8 mouse cellular contexts compared by ENCODE assay signal in genomic region chr2:168954835-168955716, GRCm38 (mm10). TPM values are rescaled to one million over a fixed set of nuclear protein-coding genes. Genes with fewer than 3 reads are reported as not detected.
DNase-seq lines count a peak whose midpoint lies in the region; ATAC-seq and TF ChIP-seq lines count a peak whose summit lies in the region.

Zfp64 (minus strand) TSS chr2:168955587.

- under 1% methylated on average over 52 of the region's 52 CpGs for WGBS in cerebellum, adult 2 months
- under 1% methylated on average over 52 of the region's 52 CpGs for WGBS in lung, embryonic 16.5 days

- peak; percentile 96 for DNase-seq in G1E (ENCODE audit: low spot score)
- DNase-seq in cerebellum, adult 2 months: peak; percentile 80 to 86
- peak; percentile 78 for DNase-seq in forelimb bud, embryonic 11.5 days (ENCODE audit: low read depth, low spot score)
- peak; percentile 63 for DNase-seq in layer of hippocampus, adult 9-10 months (ENCODE audit: low spot score)
- DNase-seq in ovary, postnatal 10 days (ENCODE audit: low spot score): peak; percentile 63
- DNase-seq in thymus, postnatal 10 days (ENCODE audit: low spot score in 2 of 2): peak; percentile 87 to 88

- peak; percentile 82 for ATAC-seq in G1E (ENCODE audit: extremely low read depth, insufficient number of reproducible peaks, low FRiP score, poor library complexity, severe bottlenecking)
- ATAC-seq in hematopoietic stem cell, adult 5-6 weeks (replicated peaks in 1 of 2; ENCODE audit: insufficient read depth in 1 of 2, low FRiP score in 2 of 2, low TSS enrichment in 1 of 2, low read depth in 1 of 2, poor library complexity in 2 of 2, severe bottlenecking in 2 of 2): peak; percentile 90 to 91
- ATAC-seq in lung, embryonic 16.5 days (ENCODE audit: low read depth): peak; percentile 95

- no peaks in the 10 kb centered on the region for H3K9me3 ChIP-seq in G1E (replicated peaks)
- no peaks in the 10 kb centered on the region for H3K9me3 ChIP-seq in lung, embryonic 16.5 days (ENCODE audit: control insufficient read depth, low read length)

- H3K4me3 ChIP-seq in G1E (ENCODE audit: low read depth, low read length): peak within 1 kb of the TSS; percentile 96
- H3K4me3 ChIP-seq in cerebellum, adult 2 months (replicated peaks; ENCODE audit: insufficient read depth, low read depth, low read length): peak within 1 kb of the TSS; percentile 78
- H3K4me3 ChIP-seq in lung, embryonic 16.5 days (ENCODE audit: low read length): peak within 1 kb of the TSS; percentile 92

- H3K27me3 ChIP-seq in G1E (ENCODE audit: insufficient read depth, low read length): no peaks in the 10 kb centered on the region
- H3K27me3 ChIP-seq in cerebellum, adult 2 months (ENCODE audit: control insufficient read depth, insufficient read depth, low read length): no peaks in the 10 kb centered on the region
- no peaks in the 10 kb centered on the region for H3K27me3 ChIP-seq in lung, embryonic 16.5 days (ENCODE audit: control insufficient read depth, insufficient read depth, low read depth, low read length)

- H3K4me2 ChIP-seq in lung, embryonic 16.5 days (ENCODE audit: low read depth, low read length): peak within 1 kb of the TSS; percentile 95

- H3K36me3 ChIP-seq in G1E (replicated peaks): peaks cover 63% of the 10 kb centered on the region
- peaks cover 12% of the 10 kb centered on the region for H3K36me3 ChIP-seq in lung, embryonic 16.5 days (ENCODE audit: control insufficient read depth, insufficient read depth, low read length)

- peaks cover 45% of the 10 kb centered on the region for H3K4me1 ChIP-seq in G1E (ENCODE audit: insufficient read depth, low read depth, low read length)
- H3K4me1 ChIP-seq in cerebellum, adult 2 months (ENCODE audit: control insufficient read depth, insufficient read depth, low read length): 0 out of 2 replicates have a peak, but pooled peaks cover 4% of the 10 kb centered on the region
- H3K4me1 ChIP-seq in lung, embryonic 16.5 days (replicated peaks; ENCODE audit: control insufficient read depth, insufficient read depth, low read length): peaks cover 10% of the 10 kb centered on the region

- no peak for TF ChIP-seq CTCF in G1E (IDR thresholded peaks at IDR 0.05; ENCODE audit: low read depth, low read length)
- TF ChIP-seq CTCF in cerebellum, adult 2 months (IDR thresholded peaks at IDR 0.05; ENCODE audit: borderline replicate concordance, insufficient read depth, low read depth, low read length): peak; percentile 60; the same call in 1 of the 2 replicates

- peak within 1 kb of the TSS; percentile 40 for H3K27ac ChIP-seq in cerebellum, adult 2 months (ENCODE audit: insufficient read depth, low read length)
- H3K27ac ChIP-seq in lung, embryonic 16.5 days (ENCODE audit: low read length): peak within 1 kb of the TSS; percentile 93

- TF ChIP-seq POLR2A in cerebellum, adult 2 months (IDR thresholded peaks at IDR 0.05; ENCODE audit: borderline replicate concordance, insufficient read depth, low read length): peak; percentile 49; the same call in 1 of the 2 replicates

- peak within 1 kb of the TSS; percentile 96 for H3K9ac ChIP-seq in lung, embryonic 16.5 days (ENCODE audit: low read length)

RNA-seq across cellular contexts. Expression of gene Zfp64, which starts in this region (rescaled TPM):
- total RNA-seq in G1E (2014; fragmentation: Nextera tagmentation): 65.2 and 66.2 TPM in 2 replicates
- 37.4 and 39.8 TPM in 2 replicates for total RNA-seq in G1E (2017)
- 98.5 and 110 TPM in 2 replicates for polyA plus RNA-seq in G1E (2012)
- 18.6 and 19.8 TPM in 2 replicates for polyA plus RNA-seq in cerebellum, adult 2 months (2012; rRNA removed)
- total RNA-seq in hematopoietic stem cell, adult 5-6 weeks (2017): 24.0 and 35.9 TPM in 2 replicates
- polyA plus RNA-seq in lung, embryonic 16.5 days (2015; fragmentation: Nextera tagmentation; extraction: Ambion mirVana): 29.8 and 31.7 TPM in 2 replicates

Comparison
In these comparisons a context has a peak if more than half of its experiments do, and no peak if none do; other contexts are left out.
1. Peak in every context shown above with its lines: DNase-seq, ATAC-seq, H3K4me3 ChIP-seq and H3K27ac ChIP-seq.